In genomic region chr7:110059092-110059785, GRCm38 (mm10) we compare ENCODE assay signal across 9 mouse cellular contexts. TPM values are rescaled to one million over a fixed set of nuclear protein-coding genes. Genes with fewer than 3 reads are reported as not detected.
DNase-seq lines count a peak whose midpoint lies in the region; ATAC-seq lines count a peak whose summit lies in the region.
"Had no signal": no experiment of that assay in that cellular context is flagged by ENCODE, and none has a peak within 500 bp of the region (broad histone marks: within the 10 kb centered on the region; RNA-seq: fewer than 3 reads in every experiment).

No protein-coding gene starts in this region.

- peaks cover 58% of the 10 kb centered on the region for H3K36me3 ChIP-seq in megakaryocyte, embryonic 14.5 days (replicated peaks; ENCODE audit: low read length)
- peaks cover 40% of the 10 kb centered on the region for H3K36me3 ChIP-seq in liver, embryonic 13.5 days

- peak; percentile 26 to 48 for DNase-seq in cerebellum, postnatal 10 days
- DNase-seq in cerebellum, postnatal 36 days: no peak
- peak; percentile 3 for DNase-seq in fibroblast of lung, adult 2 months (ENCODE audit: low read depth)
- no peak for DNase-seq in liver, embryonic 13.5 days
- no peak for DNase-seq in adrenal gland, postnatal 25 days

- 54% methylated on average over 12 of the region's 12 CpGs for WGBS in liver, embryonic 13.5 days (ENCODE audit: insufficient replicate concordance)

- peaks cover 29% of the 10 kb centered on the region for H3K4me1 ChIP-seq in megakaryocyte, embryonic 14.5 days
- H3K4me1 ChIP-seq in liver, embryonic 13.5 days (replicated peaks): peaks cover 33% of the 10 kb centered on the region

- peak overlapping the region; percentile 0 for H3K4me3 ChIP-seq in megakaryocyte, embryonic 14.5 days (replicated peaks)
- H3K4me3 ChIP-seq in liver, embryonic 13.5 days (replicated peaks): peak overlapping the region; percentile 80; the same call in 1 of the 2 replicates

- H3K27ac ChIP-seq in liver, embryonic 13.5 days: peak overlapping the region; percentile 97; the same call in 1 of the 2 replicates

- ATAC-seq in megakaryocyte, adult 5-6 weeks (ENCODE audit: poor library complexity, severe bottlenecking): no peak
- ATAC-seq in liver, embryonic 13.5 days (ENCODE audit: low read depth): no peak
- ATAC-seq in erythroid progenitor cell, adult 5-6 weeks (replicated peaks; ENCODE audit: low FRiP score, poor library complexity, severe bottlenecking): no peak

- H3K9me3 ChIP-seq in megakaryocyte, embryonic 14.5 days: no peaks in the 10 kb centered on the region
- no peaks in the 10 kb centered on the region for H3K9me3 ChIP-seq in liver, embryonic 13.5 days (replicated peaks)
- H3K9me3 ChIP-seq: G1E had no signal

- no peaks in the 10 kb centered on the region for H3K27me3 ChIP-seq in megakaryocyte, embryonic 14.5 days (replicated peaks)
- no peaks in the 10 kb centered on the region for H3K27me3 ChIP-seq in liver, embryonic 13.5 days

- peak overlapping the region; percentile 95; the same call in 1 of the 2 replicates for H3K9ac ChIP-seq in liver, embryonic 13.5 days

- peak overlapping the region; percentile 77 for H3K4me2 ChIP-seq in liver, embryonic 13.5 days

RNA-seq across cellular contexts. Expression of gene Zfp143, which starts 1.8 kb away (rescaled TPM):
- 0.18 and 0.78 TPM in 2 replicates for polyA plus RNA-seq in megakaryocyte, embryonic 14.5 days (2012; ENCODE audit: insufficient read depth, low replicate concordance)
- 29.3 and 30.8 TPM in 2 replicates for total RNA-seq in megakaryocyte, adult 5-6 weeks (2015)
- 39.9 and 44.9 TPM in 2 replicates for total RNA-seq in megakaryocyte, adult 5-6 weeks (2017)
- 10.3 and 11.1 TPM in 2 replicates for polyA plus RNA-seq in liver, embryonic 13.5 days (2015; fragmentation: Nextera tagmentation; extraction: Ambion mirVana)
- total RNA-seq in erythroid progenitor cell, adult 5-6 weeks (2015; ENCODE audit: low replicate concordance): 25.2 and 34.6 TPM in 2 replicates
- total RNA-seq in erythroid progenitor cell, adult 5-6 weeks (2017; ENCODE audit: low replicate concordance): 21.8 and 38.1 TPM in 2 replicates
- 14.2 and 16.9 TPM in 2 replicates for total RNA-seq in adrenal gland, postnatal 25 days (2021)

RNA-seq across cellular contexts. Expression of gene Ipo7, which starts 41.2 kb away (rescaled TPM):
- polyA plus RNA-seq in megakaryocyte, embryonic 14.5 days (2012; ENCODE audit: insufficient read depth, low replicate concordance): 7.3 and 10.8 TPM in 2 replicates
- total RNA-seq in megakaryocyte, adult 5-6 weeks (2015): 68.2 and 73.0 TPM in 2 replicates
- 152 and 158 TPM in 2 replicates for total RNA-seq in megakaryocyte, adult 5-6 weeks (2017)
- 25.0 and 33.9 TPM in 2 replicates for polyA plus RNA-seq in liver, embryonic 13.5 days (2015; fragmentation: Nextera tagmentation; extraction: Ambion mirVana)
- 29.9 and 34.0 TPM in 2 replicates for total RNA-seq in erythroid progenitor cell, adult 5-6 weeks (2015; ENCODE audit: low replicate concordance)
- 45.9 and 69.8 TPM in 2 replicates for total RNA-seq in erythroid progenitor cell, adult 5-6 weeks (2017; ENCODE audit: low replicate concordance)
- 84.8 and 104 TPM in 2 replicates for total RNA-seq in adrenal gland, postnatal 25 days (2021)

Comparison
In these comparisons a context has a peak if more than half of its experiments do, and no peak if none do; other contexts are left out.
1. DNase-seq: peak in cerebellum, postnatal 10 days (2 of 2) and fibroblast of lung, adult 2 months (single experiment); none in cerebellum, postnatal 36 days (0 of 2), liver, embryonic 13.5 days (single experiment) and adrenal gland, postnatal 25 days (single experiment).